Mouse (Mus musculus): Measurements from ENCODE around the gene Rprml.

The Rprml gene

GRCm38 (mm10) chr11:103665695-103666094 lies 16.3 kb downstream of the Rprml start:
- DNase-seq = no peak

GRCm38 (mm10) chr11:103666181-103666906 lies 17.0 kb downstream of the Rprml start:
- peak; percentile 76 to 85 for DNase-seq

GRCm38 (mm10) chr11:103666907-103667426 lies 17.6 kb downstream of the Rprml start:
- DNase-seq = no peak

- peak; percentile 83 to 87 for DNase-seq
Measured at GRCm38 (mm10) chr11:103675556-103675955, 26.2 kb downstream of the Rprml start.

- peak; percentile 55 to 77 for DNase-seq
Measured at GRCm38 (mm10) chr11:103677042-103677441, 27.7 kb downstream of the Rprml start.

GRCm38 (mm10) chr11:103683667-103684334 lies 34.4 kb downstream of the Rprml start:
- DNase-seq = no peak

- peak; percentile 52 to 53 for DNase-seq
Measured at GRCm38 (mm10) chr11:103685261-103685736, 35.9 kb downstream of the Rprml start.

- DNase-seq = no peak
Measured at GRCm38 (mm10) chr11:103686706-103687105, 37.3 kb downstream of the Rprml start.

- no peak for DNase-seq
Measured at GRCm38 (mm10) chr11:103688271-103688979, 39.1 kb downstream of the Rprml start.

- no peak for DNase-seq
Measured at GRCm38 (mm10) chr11:103688980-103689378, 39.6 kb downstream of the Rprml start.

- no peak for DNase-seq
Measured at GRCm38 (mm10) chr11:103691036-103691435, 41.7 kb downstream of the Rprml start.

- peak; percentile 54 to 62 for DNase-seq
Measured at GRCm38 (mm10) chr11:103693241-103693640, 43.9 kb downstream of the Rprml start.

GRCm38 (mm10) chr11:103696851-103697564 lies 47.6 kb downstream of the Rprml start:
- DNase-seq = peak in 1 of 2 experiments; percentile 77

- peak; percentile 90 to 94 for DNase-seq
Measured at GRCm38 (mm10) chr11:103697565-103698176, 48.3 kb downstream of the Rprml start, which contains the start of gene Gosr2. TSS of gene Gosr2 (minus strand) at chr11:103697898.

- DNase-seq = peak in 1 of 2 experiments; percentile 21
Measured at GRCm38 (mm10) chr11:103698226-103698625, 48.9 kb downstream of the Rprml start.

All from cerebellum, postnatal 14 days (tissue).